ENCODE assay signal across 32 mouse cellular contexts in genomic region chr4:132950999-132951398, GRCm38 (mm10). TPM values are rescaled to one million over a fixed set of nuclear protein-coding genes. Genes with fewer than 3 reads are reported as not detected.
DNase-seq lines count a peak whose midpoint lies in the region; ATAC-seq and TF ChIP-seq lines count a peak whose summit lies in the region.
"Had no signal": no experiment of that assay in that cellular context is flagged by ENCODE, and none has a peak within 500 bp of the region (broad histone marks: within the 10 kb centered on the region; RNA-seq: fewer than 3 reads in every experiment).

No protein-coding gene starts in this region.

- TF ChIP-seq POLR2A in heart, adult 2 months (IDR thresholded peaks at IDR 0.05; ENCODE audit: insufficient read depth, low read depth, low read length) = no peak
- TF ChIP-seq POLR2A in bone marrow, adult 2 months (IDR thresholded peaks at IDR 0.05; ENCODE audit: borderline replicate concordance, control insufficient read depth, low read depth, low read length) = no peak

- no peak for TF ChIP-seq CTCF in heart, adult 2 months (IDR thresholded peaks at IDR 0.05)
- TF ChIP-seq CTCF in bone marrow, adult 2 months (IDR thresholded peaks at IDR 0.05; ENCODE audit: control insufficient read depth, insufficient read depth, low read length) = no peak
- no peak for TF ChIP-seq CTCF in hindbrain, postnatal 0 days (IDR thresholded peaks at IDR 0.05; ENCODE audit: low read depth)

- no peak for ATAC-seq in limb, embryonic 13.5 days (ENCODE audit: low FRiP score, low read depth)
- ATAC-seq in hindbrain, postnatal 0 days = no peak
- ATAC-seq in forebrain, embryonic 11.5 days (replicated peaks; ENCODE audit: low FRiP score) = no peak
- ATAC-seq: forebrain, embryonic 16.5 days; lung, postnatal 0 days; Patski had no signal

- peak overlapping the region; percentile 82 for H3K27ac ChIP-seq in heart, embryonic 10.5 days
- H3K27ac ChIP-seq in heart, adult 2 months = no peak overlapping the region
- H3K27ac ChIP-seq in bone marrow, adult 2 months (ENCODE audit: control insufficient read depth, insufficient read depth, low read depth, low read length, poor library complexity) = peak overlapping the region; percentile 90
- 0 out of 2 replicates have a peak overlapping the region, but pooled peaks have one; percentile 22 for H3K27ac ChIP-seq in limb, embryonic 13.5 days
- no peak overlapping the region for H3K27ac ChIP-seq in hindbrain, postnatal 0 days
- H3K27ac ChIP-seq in forebrain, embryonic 11.5 days (ENCODE audit: low read depth, low read length) = no peak overlapping the region
- H3K27ac ChIP-seq: embryonic facial prominence, embryonic 13.5 days; forebrain, embryonic 10.5 days; gastrocnemius, adult 2 months; hindbrain, embryonic 15.5 days; stomach, embryonic 15.5 days had no signal

- H3K9ac ChIP-seq in heart, adult 2 months (ENCODE audit: low read depth, low read length) = no peak overlapping the region
- H3K9ac ChIP-seq in limb, embryonic 13.5 days = no peak overlapping the region
- no peak overlapping the region for H3K9ac ChIP-seq in hindbrain, postnatal 0 days (replicated peaks; ENCODE audit: low read length)
- H3K9ac ChIP-seq in forebrain, embryonic 11.5 days (ENCODE audit: low read length) = no peak overlapping the region
- H3K9ac ChIP-seq: embryonic facial prominence, embryonic 13.5 days; hindbrain, embryonic 15.5 days; stomach, embryonic 15.5 days had no signal

- DNase-seq in heart, embryonic 10.5 days (ENCODE audit: low spot score) = no peak
- no peak for DNase-seq in heart, adult 2 months
- no peak for DNase-seq in hindbrain, postnatal 0 days (ENCODE audit: low spot score)
- DNase-seq in layer of hippocampus, adult 11-12 months (ENCODE audit: low spot score) = no peak
- DNase-seq in forebrain, embryonic 11.5 days (ENCODE audit: low spot score) = no peak
- DNase-seq: adrenal gland, postnatal 10 days; cerebellum, adult 11-12 months; cerebellum, adult 9-11 months; gastrocnemius, adult 2 months; gastrocnemius, postnatal 36 days; heart, postnatal 14 days; kidney, adult 2 months; kidney, postnatal 4 days; lung, adult 18-20 months; lung, postnatal 4 days; retina, postnatal 1 day; right cerebral cortex, postnatal 14 days; thymus, postnatal 25 days had no signal

- no peaks in the 10 kb centered on the region for H3K79me2 ChIP-seq in heart, adult 2 months (replicated peaks; ENCODE audit: control insufficient read depth, insufficient read depth, low read length)

- H3K27me3 ChIP-seq in heart, embryonic 10.5 days (ENCODE audit: insufficient read depth, poor library complexity, severe bottlenecking) = no peaks in the 10 kb centered on the region
- H3K27me3 ChIP-seq in heart, adult 2 months (ENCODE audit: control insufficient read depth, insufficient read depth, low read length) = no peaks in the 10 kb centered on the region
- H3K27me3 ChIP-seq in limb, embryonic 13.5 days = no peaks in the 10 kb centered on the region
- peaks cover 10% of the 10 kb centered on the region for H3K27me3 ChIP-seq in megakaryocyte, embryonic 14.5 days (replicated peaks)
- H3K27me3 ChIP-seq in hindbrain, postnatal 0 days (ENCODE audit: insufficient read depth, low read length) = no peaks in the 10 kb centered on the region
- no peaks in the 10 kb centered on the region for H3K27me3 ChIP-seq in forebrain, embryonic 11.5 days (ENCODE audit: control insufficient read depth, insufficient read depth, low read length)
- H3K27me3 ChIP-seq: embryonic facial prominence, embryonic 13.5 days; Patski; stomach, embryonic 15.5 days had no signal

- no peaks in the 10 kb centered on the region for H3K36me3 ChIP-seq in heart, embryonic 10.5 days
- H3K36me3 ChIP-seq in heart, adult 2 months (ENCODE audit: control insufficient read depth, insufficient read depth, low read length) = no peaks in the 10 kb centered on the region
- H3K36me3 ChIP-seq in limb, embryonic 13.5 days = no peaks in the 10 kb centered on the region
- H3K36me3 ChIP-seq in megakaryocyte, embryonic 14.5 days (replicated peaks; ENCODE audit: low read length) = no peaks in the 10 kb centered on the region
- no peaks in the 10 kb centered on the region for H3K36me3 ChIP-seq in hindbrain, postnatal 0 days (ENCODE audit: insufficient read depth, low read length)
- H3K36me3 ChIP-seq in forebrain, embryonic 11.5 days (ENCODE audit: control insufficient read depth, insufficient read depth, low read length) = no peaks in the 10 kb centered on the region
- H3K36me3 ChIP-seq: embryonic facial prominence, embryonic 13.5 days; forebrain, embryonic 10.5 days; hindbrain, embryonic 10.5 days; hindbrain, embryonic 15.5 days; stomach, embryonic 15.5 days had no signal

- H3K4me1 ChIP-seq in heart, embryonic 10.5 days = peaks cover 53% of the 10 kb centered on the region
- H3K4me1 ChIP-seq in heart, adult 2 months (ENCODE audit: control insufficient read depth, insufficient read depth, low read length) = peaks cover 11% of the 10 kb centered on the region
- peaks cover 14% of the 10 kb centered on the region for H3K4me1 ChIP-seq in bone marrow, adult 2 months (ENCODE audit: control insufficient read depth, insufficient read depth, low read length)
- H3K4me1 ChIP-seq in limb, embryonic 13.5 days = peaks cover 34% of the 10 kb centered on the region
- peaks cover 69% of the 10 kb centered on the region for H3K4me1 ChIP-seq in megakaryocyte, embryonic 14.5 days
- H3K4me1 ChIP-seq in hindbrain, postnatal 0 days (ENCODE audit: insufficient read depth, low read length) = peaks cover 10% of the 10 kb centered on the region
- peaks cover 5% of the 10 kb centered on the region; the same call in 1 of the 2 replicates for H3K4me1 ChIP-seq in forebrain, embryonic 11.5 days (replicated peaks; ENCODE audit: control insufficient read depth, insufficient read depth, low read length)

- intact Hi-C loops in heart, adult 2 months (cut with DNase I) = no loop called here

- H3K4me2 ChIP-seq in limb, embryonic 13.5 days (replicated peaks) = no peak overlapping the region
- no peak overlapping the region for H3K4me2 ChIP-seq in hindbrain, postnatal 0 days (ENCODE audit: low read depth, low read length)
- H3K4me2 ChIP-seq in forebrain, embryonic 11.5 days (ENCODE audit: low read depth, low read length, severe bottlenecking) = no peak overlapping the region
- H3K4me2 ChIP-seq: hindbrain, embryonic 15.5 days; midbrain, embryonic 11.5 days; stomach, embryonic 15.5 days had no signal

- H3K9me3 ChIP-seq in heart, embryonic 10.5 days = no peaks in the 10 kb centered on the region
- no peaks in the 10 kb centered on the region for H3K9me3 ChIP-seq in limb, embryonic 13.5 days
- no peaks in the 10 kb centered on the region for H3K9me3 ChIP-seq in megakaryocyte, embryonic 14.5 days
- no peaks in the 10 kb centered on the region for H3K9me3 ChIP-seq in hindbrain, postnatal 0 days (ENCODE audit: low read length)
- H3K9me3 ChIP-seq in forebrain, embryonic 11.5 days (ENCODE audit: control insufficient read depth, low read length) = no peaks in the 10 kb centered on the region
- H3K9me3 ChIP-seq: embryonic facial prominence, embryonic 13.5 days; forebrain, embryonic 10.5 days; hindbrain, embryonic 10.5 days; hindbrain, embryonic 15.5 days; stomach, embryonic 15.5 days had no signal

- H3K4me3 ChIP-seq in heart, embryonic 10.5 days = no peak overlapping the region
- H3K4me3 ChIP-seq in heart, adult 2 months = no peak overlapping the region
- peak overlapping the region; percentile 62 for H3K4me3 ChIP-seq in bone marrow, adult 2 months (replicated peaks; ENCODE audit: control insufficient read depth, low read depth, low read length)
- H3K4me3 ChIP-seq in limb, embryonic 13.5 days = no peak overlapping the region
- peak overlapping the region; percentile 35 for H3K4me3 ChIP-seq in megakaryocyte, embryonic 14.5 days (replicated peaks)
- no peak overlapping the region for H3K4me3 ChIP-seq in hindbrain, postnatal 0 days (ENCODE audit: low read length)
- no peak overlapping the region for H3K4me3 ChIP-seq in forebrain, embryonic 11.5 days (ENCODE audit: low read depth, low read length)
- H3K4me3 ChIP-seq: embryonic facial prominence, embryonic 13.5 days; gastrocnemius, adult 2 months; hindbrain, embryonic 15.5 days; stomach, embryonic 15.5 days had no signal

- WGBS in heart, embryonic 10.5 days = 36% methylated on average over 2 of the region's 2 CpGs
- WGBS in heart, adult 2 months = 75% methylated on average over 2 of the region's 2 CpGs
- WGBS in bone marrow, adult 2 months = 18% methylated on average over 2 of the region's 2 CpGs
- WGBS in limb, embryonic 13.5 days = 40% methylated on average over 2 of the region's 2 CpGs
- WGBS in hindbrain, postnatal 0 days = 53% methylated on average over 2 of the region's 2 CpGs
- 34% methylated on average over 2 of the region's 2 CpGs for WGBS in forebrain, embryonic 11.5 days

- TF ChIP-seq EP300 in heart, adult 2 months (IDR thresholded peaks at IDR 0.05; ENCODE audit: insufficient read depth, low read depth, low read length) = no peak

RNA-seq across cellular contexts. Expression of gene Fgr, which starts 22.9 kb away (rescaled TPM):
- polyA plus RNA-seq in heart, embryonic 10.5 days (2016; fragmentation: Nextera tagmentation; extraction: Ambion mirVana) = 0.36 and 0.43 TPM in 2 replicates
- total RNA-seq in heart, adult 2 months (2021) = under 1 TPM; 0.43 to 0.47 TPM
- 0.73 and 1.7 TPM in 2 replicates for polyA plus RNA-seq in heart, adult 2 months (2012; rRNA removed)
- polyA plus RNA-seq in bone marrow, adult 2 months (2011; ENCODE audit: insufficient read depth, insufficient read length, low replicate concordance, missing spikeins) = 16.1 and 53.3 TPM in 2 replicates
- polyA plus RNA-seq in limb, embryonic 13.5 days (2015; fragmentation: Nextera tagmentation; extraction: Ambion mirVana) = 0.19 and 0.26 TPM in 2 replicates
- 4.8 TPM in 1 of 2 replicates, not detected in the other for polyA plus RNA-seq in megakaryocyte, embryonic 14.5 days (2012; ENCODE audit: insufficient read depth, low replicate concordance)
- total RNA-seq in hindbrain, postnatal 0 days (2014; rRNA removed) = 0.07 and 0.73 TPM in 2 replicates
- 0.19 and 0.39 TPM in 2 replicates for polyA plus RNA-seq in hindbrain, postnatal 0 days (2015; fragmentation: Nextera tagmentation; extraction: Ambion mirVana)
- polyA plus RNA-seq in forebrain, embryonic 11.5 days (2014; fragmentation: Nextera tagmentation; extraction: Ambion mirVana) = 0.13 TPM in 1 of 2 replicates, not detected in the other
- total RNA-seq: MEL had no signal
- polyA plus RNA-seq: forebrain, embryonic 16.5 days; hindbrain, embryonic 10.5 days; midbrain, embryonic 11.5 days; neural tube, embryonic 14.5 days; Patski had no signal

RNA-seq across cellular contexts. Expression of gene Fam76a, which starts 28.6 kb away (rescaled TPM):
- polyA plus RNA-seq in heart, embryonic 10.5 days (2016; fragmentation: Nextera tagmentation; extraction: Ambion mirVana) = 32.3 and 33.1 TPM in 2 replicates
- total RNA-seq in heart, adult 2 months (2021) = 10 to 100 TPM; 29.5 to 45.1 TPM
- polyA plus RNA-seq in heart, adult 2 months (2012; rRNA removed) = 13.3 and 16.3 TPM in 2 replicates
- polyA plus RNA-seq in bone marrow, adult 2 months (2011; ENCODE audit: insufficient read depth, insufficient read length, low replicate concordance, missing spikeins) = 12.8 and 19.1 TPM in 2 replicates
- 39.9 and 44.8 TPM in 2 replicates for polyA plus RNA-seq in limb, embryonic 13.5 days (2015; fragmentation: Nextera tagmentation; extraction: Ambion mirVana)
- 9.4 and 13.8 TPM in 2 replicates for polyA plus RNA-seq in megakaryocyte, embryonic 14.5 days (2012; ENCODE audit: insufficient read depth, low replicate concordance)
- total RNA-seq in hindbrain, postnatal 0 days (2014; rRNA removed) = 17.3 and 18.4 TPM in 2 replicates
- 28.3 and 34.5 TPM in 2 replicates for polyA plus RNA-seq in hindbrain, postnatal 0 days (2015; fragmentation: Nextera tagmentation; extraction: Ambion mirVana)
- 28.1 and 31.4 TPM in 2 replicates for polyA plus RNA-seq in forebrain, embryonic 11.5 days (2014; fragmentation: Nextera tagmentation; extraction: Ambion mirVana)

Comparison
In these comparisons a context has a peak if more than half of its experiments do, and no peak if none do; other contexts are left out.
1. H3K27ac ChIP-seq: peak in heart, embryonic 10.5 days (single experiment), bone marrow, adult 2 months (single experiment) and limb, embryonic 13.5 days (single experiment); none in heart, adult 2 months (single experiment), hindbrain, postnatal 0 days (single experiment) and forebrain, embryonic 11.5 days (single experiment).
2. H3K4me3 ChIP-seq: peak in bone marrow, adult 2 months (single experiment) and megakaryocyte, embryonic 14.5 days (single experiment); none in heart, embryonic 10.5 days (single experiment), heart, adult 2 months (single experiment), limb, embryonic 13.5 days (single experiment), hindbrain, postnatal 0 days (single experiment) and forebrain, embryonic 11.5 days (single experiment).